In the genomic region with DNA sequence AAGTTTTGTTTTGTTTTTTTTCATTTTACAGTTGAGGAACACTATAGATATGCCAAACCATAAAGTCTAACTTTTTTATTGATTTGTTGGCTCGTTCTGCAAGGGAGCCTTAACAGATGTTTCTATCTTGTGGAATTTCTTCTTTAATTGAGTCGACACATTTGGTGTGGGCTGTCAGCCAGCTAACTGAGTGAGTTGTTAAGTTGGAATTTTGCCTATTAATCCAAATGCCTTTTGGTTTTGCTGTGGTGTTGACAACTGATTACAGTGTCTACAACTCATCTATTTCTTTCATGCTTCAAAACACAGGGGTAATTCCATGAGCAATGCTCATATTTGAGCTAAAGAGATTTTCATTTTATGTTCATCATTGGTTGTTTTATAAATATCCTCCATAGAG, we compare ENCODE assay signal across 16 mouse cellular contexts. TPM values are rescaled to one million over a fixed set of nuclear protein-coding genes. Genes with fewer than 3 reads are reported as not detected.
DNase-seq lines count a peak whose midpoint lies in the region; ATAC-seq and TF ChIP-seq lines count a peak whose summit lies in the region.
"Had no signal": no experiment of that assay in that cellular context is flagged by ENCODE, and none has a peak within 500 bp of the region (broad histone marks: within the 10 kb centered on the region; RNA-seq: fewer than 3 reads in every experiment).

No protein-coding gene starts in this region.

- H3K4me2 ChIP-seq in forebrain, postnatal 0 days (ENCODE audit: low read depth) = no peak overlapping the region
- no peak overlapping the region for H3K4me2 ChIP-seq in hindbrain, postnatal 0 days (ENCODE audit: low read depth, low read length)
- H3K4me2 ChIP-seq: hindbrain, embryonic 12.5 days; liver, embryonic 12.5 days had no signal

- WGBS in forebrain, postnatal 0 days = 31% methylated on average over 2 of the region's 2 CpGs
- WGBS in forebrain, embryonic 10.5 days = 86% methylated on average over 2 of the region's 2 CpGs
- WGBS in hindbrain, postnatal 0 days = 49% methylated on average over 2 of the region's 2 CpGs

- no peaks in the 10 kb centered on the region for H3K9me3 ChIP-seq in forebrain, postnatal 0 days (ENCODE audit: low read length)
- peaks cover 4% of the 10 kb centered on the region; the same call in 1 of the 2 replicates for H3K9me3 ChIP-seq in forebrain, embryonic 10.5 days
- H3K9me3 ChIP-seq in hindbrain, postnatal 0 days (ENCODE audit: low read length) = no peaks in the 10 kb centered on the region
- H3K9me3 ChIP-seq: hindbrain, embryonic 12.5 days had no signal

- no peaks in the 10 kb centered on the region for H3K36me3 ChIP-seq in forebrain, postnatal 0 days (ENCODE audit: insufficient read depth)
- H3K36me3 ChIP-seq in forebrain, embryonic 10.5 days (replicated peaks) = no peaks in the 10 kb centered on the region
- no peaks in the 10 kb centered on the region for H3K36me3 ChIP-seq in hindbrain, postnatal 0 days (ENCODE audit: insufficient read depth, low read length)
- H3K36me3 ChIP-seq: G1E; hindbrain, embryonic 12.5 days; liver, embryonic 12.5 days had no signal

- no peak for TF ChIP-seq CTCF in forebrain, postnatal 0 days (IDR thresholded peaks at IDR 0.05; ENCODE audit: low read depth)
- TF ChIP-seq CTCF in layer of hippocampus, adult 2 months (conservative IDR thresholded peaks at IDR 0.05) = no peak
- no peak for TF ChIP-seq CTCF in hindbrain, postnatal 0 days (IDR thresholded peaks at IDR 0.05; ENCODE audit: low read depth)

- peak; percentile 25; the same call in 1 of the 2 replicates for ATAC-seq in forebrain, postnatal 0 days
- no peak for ATAC-seq in hindbrain, postnatal 0 days
- ATAC-seq: intestine, embryonic 16.5 days; liver, embryonic 12.5 days had no signal

- DNase-seq in forebrain, postnatal 0 days = peak; percentile 68
- no peak for DNase-seq in forebrain, embryonic 10.5 days (ENCODE audit: extremely low spot score, low spot score)
- DNase-seq in kidney, postnatal 10 days = peak; percentile 59
- DNase-seq in kidney, adult 11 months = no peak
- peak; percentile 76 for DNase-seq in 3T3-L1 (ENCODE audit: low read depth, low spot score)
- peak; percentile 11 to 46 for DNase-seq in layer of hippocampus, adult 2 months (ENCODE audit: low spot score in 2 of 2)
- no peak for DNase-seq in hindbrain, postnatal 0 days (ENCODE audit: low spot score)
- DNase-seq in adrenal gland, postnatal 4 days (ENCODE audit: low spot score in 2 of 2) = no peak
- DNase-seq: cerebellum, adult 9-11 months; embryo, embryonic 11 days; lung, postnatal 14 days; thymus, adult 2 months had no signal

- no peak overlapping the region for H3K9ac ChIP-seq in forebrain, postnatal 0 days
- H3K9ac ChIP-seq in hindbrain, postnatal 0 days (replicated peaks; ENCODE audit: low read length) = no peak overlapping the region
- H3K9ac ChIP-seq: hindbrain, embryonic 12.5 days; liver, embryonic 12.5 days had no signal

- no peaks in the 10 kb centered on the region for H3K4me1 ChIP-seq in forebrain, postnatal 0 days (ENCODE audit: insufficient read depth)
- no peaks in the 10 kb centered on the region for H3K4me1 ChIP-seq in forebrain, embryonic 10.5 days
- H3K4me1 ChIP-seq in hindbrain, postnatal 0 days (ENCODE audit: insufficient read depth, low read length) = no peaks in the 10 kb centered on the region
- H3K4me1 ChIP-seq: hindbrain, embryonic 12.5 days had no signal

- no peak overlapping the region for H3K27ac ChIP-seq in forebrain, postnatal 0 days (ENCODE audit: low read depth, low read length)
- H3K27ac ChIP-seq in forebrain, embryonic 10.5 days = no peak overlapping the region
- H3K27ac ChIP-seq in layer of hippocampus, adult 2 months = no peak overlapping the region
- no peak overlapping the region for H3K27ac ChIP-seq in hindbrain, postnatal 0 days
- H3K27ac ChIP-seq: hindbrain, embryonic 12.5 days; liver, embryonic 12.5 days had no signal

- no peak overlapping the region for H3K4me3 ChIP-seq in forebrain, postnatal 0 days (ENCODE audit: low read depth, low read length)
- no peak overlapping the region for H3K4me3 ChIP-seq in forebrain, embryonic 10.5 days
- no peak overlapping the region for H3K4me3 ChIP-seq in layer of hippocampus, adult 2 months
- no peak overlapping the region for H3K4me3 ChIP-seq in hindbrain, postnatal 0 days (ENCODE audit: low read length)
- H3K4me3 ChIP-seq: hindbrain, embryonic 12.5 days; liver, embryonic 12.5 days had no signal

- no peaks in the 10 kb centered on the region for H3K27me3 ChIP-seq in forebrain, postnatal 0 days (ENCODE audit: insufficient read depth, low read length)
- no peaks in the 10 kb centered on the region for H3K27me3 ChIP-seq in forebrain, embryonic 10.5 days (ENCODE audit: poor library complexity, severe bottlenecking)
- no peaks in the 10 kb centered on the region for H3K27me3 ChIP-seq in hindbrain, postnatal 0 days (ENCODE audit: insufficient read depth, low read length)
- H3K27me3 ChIP-seq: hindbrain, embryonic 12.5 days; liver, embryonic 12.5 days had no signal

RNA-seq across cellular contexts. Expression of gene Gpat3, which starts 20.7 kb away (rescaled TPM):
- 1.2 and 4.2 TPM in 2 replicates for total RNA-seq in forebrain, postnatal 0 days (2014; rRNA removed)
- polyA plus RNA-seq in forebrain, postnatal 0 days (2015; fragmentation: Nextera tagmentation; extraction: Ambion mirVana) = 0.53 and 0.77 TPM in 2 replicates
- 0.23 and 0.41 TPM in 2 replicates for polyA plus RNA-seq in forebrain, embryonic 10.5 days (2016; fragmentation: Nextera tagmentation; extraction: Ambion mirVana)
- total RNA-seq in layer of hippocampus, adult 2 months (2021) = 1 to 10 TPM; 2.1 to 3.7 TPM
- 0.47 and 1.5 TPM in 2 replicates for total RNA-seq in hindbrain, postnatal 0 days (2014; rRNA removed)
- 1.5 and 2.4 TPM in 2 replicates for polyA plus RNA-seq in hindbrain, postnatal 0 days (2015; fragmentation: Nextera tagmentation; extraction: Ambion mirVana)
- 1 to 10 TPM; 6.8 to 7.3 TPM for total RNA-seq in adrenal gland, postnatal 4 days (2021)
- polyA plus RNA-seq: G1E had no signal

RNA-seq across cellular contexts. Expression of gene Abraxas1, which starts 45.4 kb away (rescaled TPM):
- total RNA-seq in forebrain, postnatal 0 days (2014; rRNA removed) = 5.2 and 6.0 TPM in 2 replicates
- 7.7 and 10.3 TPM in 2 replicates for polyA plus RNA-seq in forebrain, postnatal 0 days (2015; fragmentation: Nextera tagmentation; extraction: Ambion mirVana)
- polyA plus RNA-seq in forebrain, embryonic 10.5 days (2016; fragmentation: Nextera tagmentation; extraction: Ambion mirVana) = 32.8 and 36.0 TPM in 2 replicates
- 1 to 10 TPM; 8.4 to 9.5 TPM for total RNA-seq in layer of hippocampus, adult 2 months (2021)
- 4.7 and 6.9 TPM in 2 replicates for total RNA-seq in hindbrain, postnatal 0 days (2014; rRNA removed)
- 10.7 and 11.4 TPM in 2 replicates for polyA plus RNA-seq in hindbrain, postnatal 0 days (2015; fragmentation: Nextera tagmentation; extraction: Ambion mirVana)
- 10 to 100 TPM; 23.4 to 24.7 TPM for total RNA-seq in adrenal gland, postnatal 4 days (2021)

Comparison
In these comparisons a context has a peak if more than half of its experiments do, and no peak if none do; other contexts are left out.
1. DNase-seq: peak in forebrain, postnatal 0 days (single experiment), kidney, postnatal 10 days (single experiment), 3T3-L1 (single experiment) and layer of hippocampus, adult 2 months (2 of 2); none in forebrain, embryonic 10.5 days (single experiment), kidney, adult 11 months (single experiment), hindbrain, postnatal 0 days (single experiment) and adrenal gland, postnatal 4 days (0 of 2).